Comparison of ENCODE assay signal across 7 mouse cellular contexts in genomic region chr19:8818301-8818798, GRCm38 (mm10). TPM values are rescaled to one million over a fixed set of nuclear protein-coding genes. Genes with fewer than 3 reads are reported as not detected.
DNase-seq lines count a peak whose midpoint lies in the region; ATAC-seq lines count a peak whose summit lies in the region.

No protein-coding gene starts in this region.

- H3K4me3 ChIP-seq in lung, embryonic 16.5 days (ENCODE audit: low read length) = peak overlapping the region; percentile 100
- H3K4me3 ChIP-seq in embryonic facial prominence, embryonic 15.5 days (replicated peaks) = peak overlapping the region; percentile 99
- H3K4me3 ChIP-seq in intestine, embryonic 15.5 days (replicated peaks) = peak overlapping the region; percentile 98
- peak overlapping the region; percentile 99 for H3K4me3 ChIP-seq in neural tube, embryonic 14.5 days (ENCODE audit: low read depth, low read length)

- peaks cover 8% of the 10 kb centered on the region for H3K36me3 ChIP-seq in lung, embryonic 16.5 days (ENCODE audit: control insufficient read depth, insufficient read depth, low read length)
- peaks cover 40% of the 10 kb centered on the region for H3K36me3 ChIP-seq in embryonic facial prominence, embryonic 15.5 days
- peaks cover 12% of the 10 kb centered on the region for H3K36me3 ChIP-seq in intestine, embryonic 15.5 days
- peaks cover 14% of the 10 kb centered on the region for H3K36me3 ChIP-seq in neural tube, embryonic 14.5 days (ENCODE audit: control insufficient read depth, insufficient read depth, low read length)

- peak overlapping the region; percentile 98 for H3K4me2 ChIP-seq in lung, embryonic 16.5 days (ENCODE audit: low read depth, low read length)
- H3K4me2 ChIP-seq in embryonic facial prominence, embryonic 15.5 days (replicated peaks) = peak overlapping the region; percentile 90
- H3K4me2 ChIP-seq in intestine, embryonic 15.5 days (replicated peaks) = peak overlapping the region; percentile 80
- H3K4me2 ChIP-seq in neural tube, embryonic 14.5 days (ENCODE audit: low read depth, low read length) = peak overlapping the region; percentile 98

- H3K27ac ChIP-seq in lung, embryonic 16.5 days (ENCODE audit: low read length) = peak overlapping the region; percentile 99
- peak overlapping the region; percentile 100 for H3K27ac ChIP-seq in embryonic facial prominence, embryonic 15.5 days (replicated peaks)
- H3K27ac ChIP-seq in intestine, embryonic 15.5 days = peak overlapping the region; percentile 100
- H3K27ac ChIP-seq in neural tube, embryonic 14.5 days (ENCODE audit: low read depth, low read length) = peak overlapping the region; percentile 98

- H3K9me3 ChIP-seq in lung, embryonic 16.5 days (ENCODE audit: control insufficient read depth, low read length) = no peaks in the 10 kb centered on the region
- no peaks in the 10 kb centered on the region for H3K9me3 ChIP-seq in embryonic facial prominence, embryonic 15.5 days (replicated peaks)
- no peaks in the 10 kb centered on the region for H3K9me3 ChIP-seq in intestine, embryonic 15.5 days
- H3K9me3 ChIP-seq in neural tube, embryonic 14.5 days (ENCODE audit: control insufficient read depth, low read length) = no peaks in the 10 kb centered on the region

- peaks cover 28% of the 10 kb centered on the region for H3K4me1 ChIP-seq in lung, embryonic 16.5 days (replicated peaks; ENCODE audit: control insufficient read depth, insufficient read depth, low read length)
- peaks cover 40% of the 10 kb centered on the region for H3K4me1 ChIP-seq in embryonic facial prominence, embryonic 15.5 days
- peaks cover 21% of the 10 kb centered on the region for H3K4me1 ChIP-seq in intestine, embryonic 15.5 days (replicated peaks)
- H3K4me1 ChIP-seq in neural tube, embryonic 14.5 days (ENCODE audit: control insufficient read depth, insufficient read depth, low read length) = peaks cover 50% of the 10 kb centered on the region

- H3K9ac ChIP-seq in lung, embryonic 16.5 days (ENCODE audit: low read length) = peak overlapping the region; percentile 85
- peak overlapping the region; percentile 68 for H3K9ac ChIP-seq in embryonic facial prominence, embryonic 15.5 days
- peak overlapping the region; percentile 68 for H3K9ac ChIP-seq in intestine, embryonic 15.5 days
- H3K9ac ChIP-seq in neural tube, embryonic 14.5 days (replicated peaks; ENCODE audit: low read depth, low read length) = peak overlapping the region; percentile 65

- no peak for DNase-seq in lung, postnatal 14 days
- no peak for DNase-seq in layer of hippocampus, adult 9-11 months
- DNase-seq in urinary bladder, postnatal 10 days (ENCODE audit: low spot score) = no peak

- no peak for ATAC-seq in lung, embryonic 16.5 days (ENCODE audit: low read depth)
- no peak for ATAC-seq in embryonic facial prominence, embryonic 15.5 days (ENCODE audit: insufficient number of reproducible peaks, low FRiP score, low TSS enrichment, low read depth)
- no peak for ATAC-seq in intestine, embryonic 15.5 days
- ATAC-seq in neural tube, embryonic 14.5 days (ENCODE audit: low read depth) = no peak

- 15% methylated on average over 14 of the region's 14 CpGs for WGBS in lung, embryonic 16.5 days
- WGBS in embryonic facial prominence, embryonic 15.5 days = 19% methylated on average over 14 of the region's 14 CpGs
- WGBS in intestine, embryonic 15.5 days = 21% methylated on average over 14 of the region's 14 CpGs
- WGBS in neural tube, embryonic 14.5 days = 38% methylated on average over 14 of the region's 14 CpGs

- no peaks in the 10 kb centered on the region for H3K27me3 ChIP-seq in lung, embryonic 16.5 days (ENCODE audit: control insufficient read depth, insufficient read depth, low read depth, low read length)
- H3K27me3 ChIP-seq in embryonic facial prominence, embryonic 15.5 days = no peaks in the 10 kb centered on the region
- no peaks in the 10 kb centered on the region for H3K27me3 ChIP-seq in intestine, embryonic 15.5 days (replicated peaks)
- no peaks in the 10 kb centered on the region for H3K27me3 ChIP-seq in neural tube, embryonic 14.5 days (ENCODE audit: control insufficient read depth, insufficient read depth, low read length)

RNA-seq across cellular contexts. Expression of gene Ttc9c, which starts 0.8 kb away (rescaled TPM):
- polyA plus RNA-seq in lung, embryonic 16.5 days (2015; fragmentation: Nextera tagmentation; extraction: Ambion mirVana) = 55.2 and 56.5 TPM in 2 replicates
- polyA plus RNA-seq in embryonic facial prominence, embryonic 15.5 days (2015; fragmentation: Nextera tagmentation; extraction: Ambion mirVana) = 53.0 and 58.4 TPM in 2 replicates
- polyA plus RNA-seq in intestine, embryonic 15.5 days (2015; fragmentation: Nextera tagmentation; extraction: Ambion mirVana) = 48.2 and 49.3 TPM in 2 replicates
- polyA plus RNA-seq in neural tube, embryonic 14.5 days (2014; fragmentation: Nextera tagmentation; extraction: Ambion mirVana) = 52.2 and 54.3 TPM in 2 replicates

RNA-seq across cellular contexts. Expression of gene Hnrnpul2, which starts 1.5 kb away (rescaled TPM):
- polyA plus RNA-seq in lung, embryonic 16.5 days (2015; fragmentation: Nextera tagmentation; extraction: Ambion mirVana) = 4.4 and 5.0 TPM in 2 replicates
- polyA plus RNA-seq in embryonic facial prominence, embryonic 15.5 days (2015; fragmentation: Nextera tagmentation; extraction: Ambion mirVana) = 6.0 and 7.1 TPM in 2 replicates
- 5.1 and 5.4 TPM in 2 replicates for polyA plus RNA-seq in intestine, embryonic 15.5 days (2015; fragmentation: Nextera tagmentation; extraction: Ambion mirVana)
- 9.1 and 9.5 TPM in 2 replicates for polyA plus RNA-seq in neural tube, embryonic 14.5 days (2014; fragmentation: Nextera tagmentation; extraction: Ambion mirVana)

RNA-seq across cellular contexts. Expression of gene AC129217.1, which starts 11.2 kb away (rescaled TPM):
- not detected in 2 replicates for polyA plus RNA-seq in lung, embryonic 16.5 days (2015; fragmentation: Nextera tagmentation; extraction: Ambion mirVana)
- polyA plus RNA-seq in embryonic facial prominence, embryonic 15.5 days (2015; fragmentation: Nextera tagmentation; extraction: Ambion mirVana) = not detected in 2 replicates
- not detected in 2 replicates for polyA plus RNA-seq in intestine, embryonic 15.5 days (2015; fragmentation: Nextera tagmentation; extraction: Ambion mirVana)
- not detected in 2 replicates for polyA plus RNA-seq in neural tube, embryonic 14.5 days (2014; fragmentation: Nextera tagmentation; extraction: Ambion mirVana)

RNA-seq across cellular contexts. Expression of gene Zbtb3, which starts 16.0 kb away (rescaled TPM):
- 5.5 and 5.6 TPM in 2 replicates for polyA plus RNA-seq in lung, embryonic 16.5 days (2015; fragmentation: Nextera tagmentation; extraction: Ambion mirVana)
- polyA plus RNA-seq in embryonic facial prominence, embryonic 15.5 days (2015; fragmentation: Nextera tagmentation; extraction: Ambion mirVana) = 5.6 and 5.9 TPM in 2 replicates
- polyA plus RNA-seq in intestine, embryonic 15.5 days (2015; fragmentation: Nextera tagmentation; extraction: Ambion mirVana) = 4.0 and 4.6 TPM in 2 replicates
- polyA plus RNA-seq in neural tube, embryonic 14.5 days (2014; fragmentation: Nextera tagmentation; extraction: Ambion mirVana) = 7.1 and 7.7 TPM in 2 replicates

RNA-seq across cellular contexts. Expression of gene Bscl2, which starts 18.9 kb away (rescaled TPM):
- polyA plus RNA-seq in lung, embryonic 16.5 days (2015; fragmentation: Nextera tagmentation; extraction: Ambion mirVana) = 54.1 and 54.6 TPM in 2 replicates
- polyA plus RNA-seq in embryonic facial prominence, embryonic 15.5 days (2015; fragmentation: Nextera tagmentation; extraction: Ambion mirVana) = 68.8 and 78.0 TPM in 2 replicates
- 40.6 and 48.3 TPM in 2 replicates for polyA plus RNA-seq in intestine, embryonic 15.5 days (2015; fragmentation: Nextera tagmentation; extraction: Ambion mirVana)
- 86.3 and 94.5 TPM in 2 replicates for polyA plus RNA-seq in neural tube, embryonic 14.5 days (2014; fragmentation: Nextera tagmentation; extraction: Ambion mirVana)
